Mouse (Mus musculus): ENCODE data around the gene Gm21992. TPM values are rescaled to one million over a fixed set of nuclear protein-coding genes. Genes with fewer than 3 reads are reported as not detected.

The Gm21992 gene
- polyA plus RNA-seq, 1 experiment: 22.2 TPM

DNA sequence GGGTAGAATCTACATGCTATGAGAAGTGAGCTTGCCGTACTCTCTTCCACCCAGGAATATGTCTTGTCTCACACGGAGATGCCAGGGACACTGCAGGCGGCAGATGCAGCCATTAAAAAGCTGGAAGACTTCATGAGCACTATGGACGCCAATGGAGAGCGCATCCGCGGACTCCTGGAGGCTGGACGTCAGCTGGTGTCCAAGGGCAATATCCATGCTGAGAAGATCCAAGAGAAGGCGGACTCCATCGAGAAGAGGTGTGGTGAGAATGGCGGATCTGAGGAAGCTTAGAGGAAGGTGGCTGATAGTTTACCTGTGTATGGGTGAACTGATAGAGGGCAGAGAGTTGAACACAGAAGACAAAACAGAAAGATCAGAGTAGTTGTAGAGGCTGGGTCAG, 72.4 kb downstream of the Gm21992 start:
- no peak overlapping the region for H3K9ac ChIP-seq (ENCODE audit: low read depth, poor library complexity, severe bottlenecking)

DNA sequence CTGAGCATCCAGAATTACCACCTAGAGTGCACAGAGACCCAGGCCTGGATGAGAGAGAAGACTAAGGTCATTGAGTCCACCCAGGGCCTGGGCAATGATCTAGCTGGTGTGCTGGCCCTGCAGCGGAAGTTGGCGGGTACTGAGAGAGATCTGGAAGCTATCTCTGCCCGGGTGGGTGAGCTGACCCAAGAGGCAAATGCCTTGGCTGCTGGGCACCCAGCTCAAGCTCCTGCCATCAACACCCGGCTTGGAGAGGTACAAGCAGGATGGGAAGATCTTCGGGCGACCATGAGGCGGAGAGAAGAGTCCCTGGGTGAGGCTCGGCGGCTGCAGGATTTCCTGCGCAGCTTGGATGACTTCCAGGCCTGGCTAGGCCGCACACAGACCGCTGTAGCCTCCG, 73.5 kb downstream of the Gm21992 start:
- Histone ChIP-seq H3K27me3 (ENCODE audit: control insufficient read depth, insufficient read depth, low read length, poor library complexity, severe bottlenecking) (no peaks in the 10 kb centered on the region), H3K4me1 (ENCODE audit: control insufficient read depth, insufficient read depth, low read length) (no peaks in the 10 kb centered on the region), H3K9me3 (replicated peaks; ENCODE audit: control insufficient read depth, insufficient read depth, low read length, poor library complexity, severe bottlenecking) (no peaks in the 10 kb centered on the region), H3K36me3 (ENCODE audit: control insufficient read depth, insufficient read depth, low read length, poor library complexity, severe bottlenecking) (no peaks in the 10 kb centered on the region), H3K9ac (ENCODE audit: low read depth, poor library complexity, severe bottlenecking) (peak overlapping the region; percentile 56), H3K4me3 (ENCODE audit: low read depth, low read length) (peak overlapping the region; percentile 46), H3K27ac (ENCODE audit: insufficient read depth, low read length) (no peak overlapping the region)
- TF ChIP-seq EP300 (IDR thresholded peaks at IDR 0.05; ENCODE audit: insufficient read depth, low read depth, low read length) (no peak), POLR2A (IDR thresholded peaks at IDR 0.05; ENCODE audit: insufficient read depth, low read length) (no peak), CTCF (IDR thresholded peaks at IDR 0.05; ENCODE audit: low read depth, low read length) (no peak)

More for the DNA sequence above, 72.4 kb downstream of the Gm21992 start:
- H3K4me3 ChIP-seq (ENCODE audit: low read depth, low read length): no peak overlapping the region
- no peaks in the 10 kb centered on the region for H3K36me3 ChIP-seq (ENCODE audit: control insufficient read depth, insufficient read depth, low read length, poor library complexity, severe bottlenecking)
- TF ChIP-seq POLR2A (IDR thresholded peaks at IDR 0.05; ENCODE audit: insufficient read depth, low read length) (no peak), CTCF (IDR thresholded peaks at IDR 0.05; ENCODE audit: low read depth, low read length) (no peak), EP300 (IDR thresholded peaks at IDR 0.05; ENCODE audit: insufficient read depth, low read depth, low read length) (no peak)
- H3K27me3 ChIP-seq (ENCODE audit: control insufficient read depth, insufficient read depth, low read length, poor library complexity, severe bottlenecking): no peaks in the 10 kb centered on the region
- no peak overlapping the region for H3K27ac ChIP-seq (ENCODE audit: insufficient read depth, low read length)
- H3K9me3 ChIP-seq (replicated peaks; ENCODE audit: control insufficient read depth, insufficient read depth, low read length, poor library complexity, severe bottlenecking): no peaks in the 10 kb centered on the region
- H3K4me1 ChIP-seq (ENCODE audit: control insufficient read depth, insufficient read depth, low read length): no peaks in the 10 kb centered on the region

DNA sequence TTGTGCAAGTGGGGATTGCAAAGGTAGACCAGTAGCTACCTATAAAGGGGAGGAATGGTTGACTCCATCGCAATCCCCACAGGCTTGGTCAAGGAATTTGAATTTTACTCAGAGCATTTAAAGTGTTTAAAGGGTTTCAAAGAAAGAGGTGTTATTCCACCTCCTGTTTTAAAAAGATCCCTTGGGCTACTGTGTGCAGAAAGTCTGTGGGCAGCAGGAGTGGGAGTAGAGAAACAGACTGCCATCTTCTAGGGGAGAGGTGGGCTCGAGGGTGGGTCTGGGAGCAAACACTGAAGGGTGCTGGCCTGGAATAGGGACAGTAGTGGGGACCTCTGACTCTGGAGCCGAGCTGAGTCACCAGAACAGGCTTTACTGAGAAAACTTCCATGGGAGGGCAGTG, 78.4 kb downstream of the Gm21992 start:
- H3K27ac ChIP-seq (ENCODE audit: insufficient read depth, low read length): no peak overlapping the region
- TF ChIP-seq EP300 (IDR thresholded peaks at IDR 0.05; ENCODE audit: insufficient read depth, low read depth, low read length) (no peak), CTCF (IDR thresholded peaks at IDR 0.05; ENCODE audit: low read depth, low read length) (no peak), POLR2A (IDR thresholded peaks at IDR 0.05; ENCODE audit: insufficient read depth, low read length) (no peak)
- no peak overlapping the region for H3K9ac ChIP-seq (ENCODE audit: low read depth, poor library complexity, severe bottlenecking)
- no peak overlapping the region for H3K4me3 ChIP-seq (ENCODE audit: low read depth, low read length)
- no peaks in the 10 kb centered on the region for H3K9me3 ChIP-seq (replicated peaks; ENCODE audit: control insufficient read depth, insufficient read depth, low read length, poor library complexity, severe bottlenecking)
- H3K27me3 ChIP-seq (ENCODE audit: control insufficient read depth, insufficient read depth, low read length, poor library complexity, severe bottlenecking): no peaks in the 10 kb centered on the region
- no peaks in the 10 kb centered on the region for H3K36me3 ChIP-seq (ENCODE audit: control insufficient read depth, insufficient read depth, low read length, poor library complexity, severe bottlenecking)
- no peaks in the 10 kb centered on the region for H3K4me1 ChIP-seq (ENCODE audit: control insufficient read depth, insufficient read depth, low read length)

DNA sequence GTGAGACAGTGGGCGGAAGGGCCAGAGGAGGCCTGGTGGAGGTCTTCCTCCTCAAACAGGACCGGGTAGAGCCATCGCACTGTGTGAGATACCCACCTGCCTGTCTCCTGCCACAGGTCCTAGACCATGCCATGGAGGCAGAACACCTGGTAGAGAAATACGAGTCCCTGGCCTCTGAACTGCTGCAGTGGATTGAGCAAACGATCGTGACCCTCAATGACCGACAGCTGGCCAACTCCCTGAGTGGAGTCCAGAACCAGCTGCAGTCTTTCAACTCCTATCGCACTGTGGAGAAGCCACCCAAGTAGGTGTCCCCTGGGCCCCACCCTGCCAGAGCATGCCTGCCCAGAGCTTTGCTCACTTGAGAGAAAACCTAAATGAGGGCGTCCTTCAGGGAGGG, 82.2 kb downstream of the Gm21992 start:
- H3K9ac ChIP-seq (ENCODE audit: low read depth, poor library complexity, severe bottlenecking): no peak overlapping the region
- TF ChIP-seq CTCF (IDR thresholded peaks at IDR 0.05; ENCODE audit: low read depth, low read length) (no peak), EP300 (IDR thresholded peaks at IDR 0.05; ENCODE audit: insufficient read depth, low read depth, low read length) (no peak)
- H3K27ac ChIP-seq (ENCODE audit: insufficient read depth, low read length): no peak overlapping the region
- no peaks in the 10 kb centered on the region for H3K9me3 ChIP-seq (replicated peaks; ENCODE audit: control insufficient read depth, insufficient read depth, low read length, poor library complexity, severe bottlenecking)
- H3K36me3 ChIP-seq (ENCODE audit: control insufficient read depth, insufficient read depth, low read length, poor library complexity, severe bottlenecking): no peaks in the 10 kb centered on the region
- no peaks in the 10 kb centered on the region for H3K27me3 ChIP-seq (ENCODE audit: control insufficient read depth, insufficient read depth, low read length, poor library complexity, severe bottlenecking)
- no peak overlapping the region for H3K4me3 ChIP-seq (ENCODE audit: low read depth, low read length)
- H3K4me1 ChIP-seq (ENCODE audit: control insufficient read depth, insufficient read depth, low read length): no peaks in the 10 kb centered on the region

DNA sequence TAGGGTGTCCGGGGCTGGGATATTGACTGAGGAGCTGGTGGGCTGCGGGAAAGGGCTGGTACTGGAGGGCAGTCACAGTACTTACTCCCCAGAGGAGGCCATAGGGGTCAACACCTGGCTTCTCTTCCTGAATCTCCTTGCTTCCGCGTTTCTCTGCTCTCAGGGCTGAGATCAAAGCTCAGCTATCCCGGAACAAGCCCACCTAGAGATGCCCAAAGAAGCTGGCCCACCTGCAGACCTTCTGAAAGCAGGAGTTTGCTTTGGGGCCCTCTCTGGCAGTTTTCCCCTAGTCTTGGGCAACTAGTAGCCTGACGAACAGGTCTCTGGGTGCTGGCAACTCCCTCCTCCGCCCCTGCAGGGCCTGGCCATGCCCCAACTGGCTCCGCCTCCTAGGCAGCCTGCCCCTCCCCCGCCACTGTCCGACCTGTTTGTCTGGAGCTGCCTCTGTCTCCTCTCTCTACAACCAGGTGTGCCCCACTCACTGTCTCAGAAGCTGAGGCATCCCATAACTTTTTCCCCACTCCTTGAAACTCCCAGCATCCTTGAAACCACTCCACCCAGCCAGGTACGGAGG, 90.7 kb downstream of the Gm21992 start:
- TF ChIP-seq EP300 (IDR thresholded peaks at IDR 0.05; ENCODE audit: insufficient read depth, low read depth, low read length) (0 out of 2 replicates have a peak, but pooled peaks have one; percentile 29), POLR2A (IDR thresholded peaks at IDR 0.05; ENCODE audit: insufficient read depth, low read length) (no peak)
- no peaks in the 10 kb centered on the region for H3K9me3 ChIP-seq (replicated peaks; ENCODE audit: control insufficient read depth, insufficient read depth, low read length, poor library complexity, severe bottlenecking)
- H3K9ac ChIP-seq (ENCODE audit: low read depth, poor library complexity, severe bottlenecking): peak overlapping the region; percentile 33
- H3K4me1 ChIP-seq (ENCODE audit: control insufficient read depth, insufficient read depth, low read length): peaks cover 10% of the 10 kb centered on the region
- peak overlapping the region; percentile 14; the same call in 1 of the 2 replicates for H3K27ac ChIP-seq (ENCODE audit: insufficient read depth, low read length)
- peak overlapping the region; percentile 66 for H3K4me3 ChIP-seq (ENCODE audit: low read depth, low read length)
- H3K27me3 ChIP-seq (ENCODE audit: control insufficient read depth, insufficient read depth, low read length, poor library complexity, severe bottlenecking): no peaks in the 10 kb centered on the region
- no peaks in the 10 kb centered on the region for H3K36me3 ChIP-seq (ENCODE audit: control insufficient read depth, insufficient read depth, low read length, poor library complexity, severe bottlenecking)

DNA sequence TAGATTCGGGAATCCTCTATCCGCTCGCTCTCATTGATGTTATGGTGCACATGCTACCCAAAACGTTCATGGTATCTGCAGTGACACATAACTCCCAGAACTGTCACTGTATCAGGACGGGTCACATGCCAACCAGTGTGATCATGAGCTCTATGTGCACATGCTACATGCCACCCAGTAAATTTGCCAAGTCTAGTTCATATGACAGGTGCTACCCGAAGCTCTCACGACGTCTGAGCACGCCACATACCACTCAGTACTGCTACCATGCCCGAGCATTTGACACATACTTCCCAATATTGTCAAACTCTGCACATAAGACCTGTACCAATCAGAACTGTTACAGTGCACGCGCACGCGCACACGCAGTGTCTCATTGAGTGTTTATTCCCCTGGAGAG, 91.3 kb downstream of the Gm21992 start:
- H3K27me3 ChIP-seq (ENCODE audit: control insufficient read depth, insufficient read depth, low read length, poor library complexity, severe bottlenecking): no peaks in the 10 kb centered on the region
- H3K27ac ChIP-seq (ENCODE audit: insufficient read depth, low read length): no peak overlapping the region

More for the DNA sequence above, 91.3 kb downstream of the Gm21992 start:
- no peaks in the 10 kb centered on the region for H3K36me3 ChIP-seq (ENCODE audit: control insufficient read depth, insufficient read depth, low read length, poor library complexity, severe bottlenecking)
- H3K4me1 ChIP-seq (ENCODE audit: control insufficient read depth, insufficient read depth, low read length): peaks cover 10% of the 10 kb centered on the region
- TF ChIP-seq POLR2A (IDR thresholded peaks at IDR 0.05; ENCODE audit: insufficient read depth, low read length): no peak
- no peak for TF ChIP-seq CTCF (IDR thresholded peaks at IDR 0.05; ENCODE audit: low read depth, low read length)
- no peak for TF ChIP-seq EP300 (IDR thresholded peaks at IDR 0.05; ENCODE audit: insufficient read depth, low read depth, low read length)
- H3K9ac ChIP-seq (ENCODE audit: low read depth, poor library complexity, severe bottlenecking): 0 out of 2 replicates have a peak overlapping the region, but pooled peaks have one; percentile 33
- no peaks in the 10 kb centered on the region for H3K9me3 ChIP-seq (replicated peaks; ENCODE audit: control insufficient read depth, insufficient read depth, low read length, poor library complexity, severe bottlenecking)
- no peak overlapping the region for H3K4me3 ChIP-seq (ENCODE audit: low read depth, low read length)

All from ES-Bruce4 (cell line).